Mouse (Mus musculus) ES-Bruce4 (cell line): ENCODE measurements around the gene Dgkz.

Experiments used
- CTCF ChIP-seq: IDR thresholded peaks from one replicate; pipeline ENCODE4 v1.8.1; 2011; ENCODE audit warnings: low read depth, low read length
- POLR2A ChIP-seq: IDR thresholded peaks from one replicate; pipeline ENCODE4 v1.8.1; 2011; ENCODE audit warnings: low read length; ENCODE audit not compliant: insufficient read depth

DNA sequence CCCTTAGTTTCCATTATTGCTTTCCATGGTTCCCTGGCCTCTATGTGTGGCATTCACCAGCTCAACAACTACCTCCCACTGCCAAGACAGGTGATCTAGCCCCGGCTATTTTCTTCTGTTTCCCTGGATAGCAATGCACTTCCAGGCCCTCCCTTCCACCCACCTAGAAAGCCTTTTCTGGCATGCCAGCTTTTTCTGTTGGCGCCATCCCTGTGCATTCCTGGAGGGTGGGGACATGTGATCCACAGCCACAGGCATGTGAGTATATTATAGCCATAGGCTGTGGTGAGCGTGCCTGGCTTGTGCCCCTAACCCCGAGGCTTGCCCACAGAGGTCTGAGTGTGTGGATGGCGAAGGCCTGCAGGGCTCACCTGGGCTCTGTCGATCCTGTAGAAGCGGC lies 39.5 kb downstream of the Dgkz start:
- TF ChIP-seq POLR2A (no peak), CTCF (no peak)
